Mouse (Mus musculus): Measurements from ENCODE around the gene Celf5.

DNA sequence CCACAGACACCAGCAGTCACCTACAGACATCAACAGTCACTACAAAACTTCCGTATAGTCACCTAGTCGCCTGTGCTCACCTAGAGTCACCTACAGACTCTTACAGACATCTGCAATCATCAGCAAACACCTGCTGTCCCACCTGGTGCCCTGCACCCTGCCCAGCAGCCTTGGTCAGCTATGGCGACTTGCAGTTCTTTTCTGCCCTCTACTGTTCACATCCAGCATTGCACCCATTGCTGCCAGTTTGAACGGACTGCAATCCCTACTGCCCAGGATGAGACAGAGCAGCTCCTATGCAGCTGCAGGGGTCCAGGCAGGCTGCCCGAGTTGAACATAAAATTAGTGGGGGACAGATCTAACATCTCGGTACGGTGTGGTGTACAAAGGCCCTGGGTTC lies 32.4 kb downstream of the Celf5 start:
- peak; percentile 100 for TF ChIP-seq CTCF (IDR thresholded peaks at IDR 0.05; ENCODE audit: extremely low read depth, insufficient read depth, low read length)
- no peak for TF ChIP-seq POLR2A (IDR thresholded peaks at IDR 0.05; ENCODE audit: extremely low read depth, insufficient read depth, low read length)

Measured in cortical plate, adult 2 months (tissue).